Comparison of ENCODE assay signal across 9 mouse cellular contexts in genomic region chr7:45621443-45621842, GRCm38 (mm10). TPM values are rescaled to one million over a fixed set of nuclear protein-coding genes. Genes with fewer than 3 reads are reported as not detected.
DNase-seq lines count a peak whose midpoint lies in the region; ATAC-seq and TF ChIP-seq lines count a peak whose summit lies in the region.
"Had no signal": no experiment of that assay in that cellular context is flagged by ENCODE, and none has a peak within 500 bp of the region (broad histone marks: within the 10 kb centered on the region; RNA-seq: fewer than 3 reads in every experiment).

Izumo1 (plus strand) TSS chr7:45621811.

- no peak within 1 kb of the TSS for H3K4me3 ChIP-seq in midbrain, embryonic 14.5 days (replicated peaks; ENCODE audit: low read depth, low read length)
- H3K4me3 ChIP-seq in midbrain, embryonic 13.5 days (replicated peaks) = no peak within 1 kb of the TSS
- no peak within 1 kb of the TSS for H3K4me3 ChIP-seq in heart, postnatal 0 days (ENCODE audit: low read depth, low read length)

- no peaks in the 10 kb centered on the region for H3K4me1 ChIP-seq in midbrain, embryonic 14.5 days (ENCODE audit: control insufficient read depth, insufficient read depth, low read length)
- H3K4me1 ChIP-seq in midbrain, embryonic 13.5 days (replicated peaks) = 0 out of 2 replicates have a peak, but pooled peaks cover 6% of the 10 kb centered on the region
- no peaks in the 10 kb centered on the region for H3K4me1 ChIP-seq in heart, postnatal 0 days (ENCODE audit: control insufficient read depth, insufficient read depth)

- no peak for TF ChIP-seq EP300 in heart, postnatal 0 days (IDR thresholded peaks at IDR 0.05; ENCODE audit: low read depth)

- no peak for TF ChIP-seq CTCF in heart, postnatal 0 days (IDR thresholded peaks at IDR 0.05; ENCODE audit: low read depth)

- no peak within 1 kb of the TSS for H3K4me2 ChIP-seq in midbrain, embryonic 14.5 days (ENCODE audit: low read length)
- no peak within 1 kb of the TSS for H3K4me2 ChIP-seq in midbrain, embryonic 13.5 days (replicated peaks)
- no peak within 1 kb of the TSS for H3K4me2 ChIP-seq in heart, postnatal 0 days (ENCODE audit: low read depth, low read length)

- ATAC-seq in midbrain, embryonic 14.5 days (ENCODE audit: low FRiP score, low TSS enrichment) = no peak
- no peak for ATAC-seq in midbrain, embryonic 13.5 days
- ATAC-seq in heart, postnatal 0 days (ENCODE audit: insufficient read depth, low read depth) = 0 out of 2 replicates have a peak, but pooled peaks have one; percentile 34

- DNase-seq in adrenal gland, postnatal 14 days = peak; percentile 71
- no peak for DNase-seq in adrenal gland, adult 8-10 months
- peak; percentile 30 for DNase-seq in midbrain, embryonic 14.5 days
- no peak for DNase-seq in heart, postnatal 0 days (ENCODE audit: low spot score)
- DNase-seq in yolk sac, embryonic 10.5 days (ENCODE audit: low spot score) = peak; percentile 63
- no peak for DNase-seq in spleen, adult 12 weeks (ENCODE audit: low spot score)
- DNase-seq in frontal cortex, postnatal 36 days (ENCODE audit: low spot score in 2 of 2) = no peak
- DNase-seq: cerebellum, postnatal 36 days had no signal

- no peaks in the 10 kb centered on the region for H3K36me3 ChIP-seq in midbrain, embryonic 14.5 days (ENCODE audit: control insufficient read depth, insufficient read depth, low read length)
- H3K36me3 ChIP-seq in midbrain, embryonic 13.5 days = no peaks in the 10 kb centered on the region
- H3K36me3 ChIP-seq in heart, postnatal 0 days (replicated peaks; ENCODE audit: control insufficient read depth, insufficient read depth, low read length) = no peaks in the 10 kb centered on the region

- WGBS in midbrain, embryonic 14.5 days = 28% methylated on average over 9 of the region's 9 CpGs
- 27% methylated on average over 9 of the region's 9 CpGs for WGBS in midbrain, embryonic 13.5 days
- WGBS in heart, postnatal 0 days = 23% methylated on average over 9 of the region's 9 CpGs

- peaks cover 24% of the 10 kb centered on the region for H3K27me3 ChIP-seq in midbrain, embryonic 14.5 days (ENCODE audit: control insufficient read depth, insufficient read depth, low read length)
- H3K27me3 ChIP-seq in midbrain, embryonic 13.5 days = peaks cover 33% of the 10 kb centered on the region
- H3K27me3 ChIP-seq in heart, postnatal 0 days (ENCODE audit: control insufficient read depth, insufficient read depth, low read length) = peaks cover 30% of the 10 kb centered on the region

- H3K9ac ChIP-seq in midbrain, embryonic 14.5 days (replicated peaks; ENCODE audit: low read length) = no peak within 1 kb of the TSS
- no peak within 1 kb of the TSS for H3K9ac ChIP-seq in midbrain, embryonic 13.5 days (replicated peaks)
- no peak within 1 kb of the TSS for H3K9ac ChIP-seq in heart, postnatal 0 days (replicated peaks; ENCODE audit: low read depth, low read length)

- no peaks in the 10 kb centered on the region for H3K9me3 ChIP-seq in midbrain, embryonic 14.5 days (ENCODE audit: control insufficient read depth, low read length)
- H3K9me3 ChIP-seq in midbrain, embryonic 13.5 days = no peaks in the 10 kb centered on the region
- H3K9me3 ChIP-seq in heart, postnatal 0 days (replicated peaks; ENCODE audit: control insufficient read depth, low read length) = no peaks in the 10 kb centered on the region

- no peak within 1 kb of the TSS for H3K27ac ChIP-seq in midbrain, embryonic 14.5 days (replicated peaks; ENCODE audit: low read depth, low read length)
- no peak within 1 kb of the TSS for H3K27ac ChIP-seq in midbrain, embryonic 13.5 days
- no peak within 1 kb of the TSS for H3K27ac ChIP-seq in heart, postnatal 0 days (ENCODE audit: low read depth)

RNA-seq across cellular contexts. Expression of gene Izumo1, which starts in this region (rescaled TPM):
- 0.56 and 0.82 TPM in 2 replicates for total RNA-seq in adrenal gland, postnatal 14 days (2021)
- total RNA-seq in adrenal gland, adult 8-10 months (2022) = under 1 TPM; 0.14 to 0.68 (median 0.38) TPM
- not detected in 2 replicates for polyA plus RNA-seq in midbrain, embryonic 14.5 days (2014; fragmentation: Nextera tagmentation; extraction: Ambion mirVana)
- 0.17 TPM in 1 of 2 replicates, not detected in the other for polyA plus RNA-seq in midbrain, embryonic 13.5 days (2015; fragmentation: Nextera tagmentation; extraction: Ambion mirVana)
- 0.53 TPM in 1 of 2 replicates, not detected in the other for total RNA-seq in heart, postnatal 0 days (2014; rRNA removed; ENCODE audit: low replicate concordance)
- 0.11 and 0.23 TPM in 2 replicates for polyA plus RNA-seq in heart, postnatal 0 days (2015; fragmentation: Nextera tagmentation; extraction: Ambion mirVana)

Comparison
In these comparisons a context has a peak if more than half of its experiments do, and no peak if none do; other contexts are left out.
1. Peak in DNase-seq in adrenal gland, postnatal 14 days; RNA of the gene not detected or under 1 TPM.
2. Peak in DNase-seq in midbrain, embryonic 14.5 days; RNA of the gene not detected or under 1 TPM.
3. Peak in ATAC-seq in heart, postnatal 0 days; RNA of the gene not detected or under 1 TPM.